Mouse (Mus musculus) liver, embryonic 14.5 days (tissue): Measurements from ENCODE around the gene Chst11.

Source experiments
- CTCF ChIP-seq: IDR thresholded peaks from 2 replicates; pipeline ENCODE4 v1.5.1; 2016; ENCODE audit warnings: antibody characterized with exemption, low read depth, control low read depth
- EP300 ChIP-seq: IDR thresholded peaks from 2 replicates; pipeline ENCODE4 v1.6.1; 2016; ENCODE audit warnings: antibody characterized with exemption, low read depth

DNA sequence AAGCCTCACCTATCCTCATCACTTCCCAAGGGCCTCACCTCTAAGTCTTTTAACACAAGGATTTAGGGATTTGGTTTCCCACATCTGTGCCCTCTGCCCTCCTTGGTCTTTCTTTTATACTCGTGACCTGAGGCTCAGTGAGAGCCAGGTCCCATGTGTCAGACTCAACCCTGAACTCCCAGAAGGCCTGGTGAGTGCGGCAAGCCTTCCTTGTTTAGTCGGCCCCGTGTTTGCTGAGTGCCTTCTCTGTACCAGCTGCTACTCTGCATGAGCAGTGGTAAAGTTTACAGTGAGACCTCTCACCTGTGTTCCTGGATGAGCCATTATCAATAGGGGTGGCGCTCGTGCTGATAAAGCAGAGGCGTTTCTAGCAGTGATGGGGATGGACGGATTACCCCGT lies 134.6 kb downstream of the Chst11 start:
- TF ChIP-seq CTCF = no peak
- TF ChIP-seq EP300 = no peak
